Comparison of ENCODE assay signal across 11 mouse cellular contexts in genomic region chr10:122044926-122045325, GRCm38 (mm10). TPM values are rescaled to one million over a fixed set of nuclear protein-coding genes. Genes with fewer than 3 reads are reported as not detected.
DNase-seq lines count a peak whose midpoint lies in the region; ATAC-seq and TF ChIP-seq lines count a peak whose summit lies in the region.
"Had no signal": no experiment of that assay in that cellular context is flagged by ENCODE, and none has a peak within 500 bp of the region (broad histone marks: within the 10 kb centered on the region; RNA-seq: fewer than 3 reads in every experiment).

No protein-coding gene starts in this region.

- H3K36me3 ChIP-seq in heart, embryonic 13.5 days = no peaks in the 10 kb centered on the region; the same call in 1 of the 2 replicates
- no peaks in the 10 kb centered on the region for H3K36me3 ChIP-seq in heart, adult 2 months (ENCODE audit: control insufficient read depth, insufficient read depth, low read length)
- peaks cover 15% of the 10 kb centered on the region; the same call in 1 of the 2 replicates for H3K36me3 ChIP-seq in hindbrain, embryonic 10.5 days
- no peaks in the 10 kb centered on the region for H3K36me3 ChIP-seq in midbrain, embryonic 14.5 days (ENCODE audit: control insufficient read depth, insufficient read depth, low read length)

- peaks cover 12% of the 10 kb centered on the region for H3K4me1 ChIP-seq in heart, embryonic 13.5 days
- no peaks in the 10 kb centered on the region for H3K4me1 ChIP-seq in heart, adult 2 months (ENCODE audit: control insufficient read depth, insufficient read depth, low read length)
- peaks cover 36% of the 10 kb centered on the region for H3K4me1 ChIP-seq in hindbrain, embryonic 10.5 days (replicated peaks)
- H3K4me1 ChIP-seq in midbrain, embryonic 14.5 days (ENCODE audit: control insufficient read depth, insufficient read depth, low read length) = peaks cover 15% of the 10 kb centered on the region; the same call in 1 of the 2 replicates

- TF ChIP-seq EP300 in heart, adult 2 months (IDR thresholded peaks at IDR 0.05; ENCODE audit: insufficient read depth, low read depth, low read length) = no peak

- H3K79me2 ChIP-seq in heart, adult 2 months (replicated peaks; ENCODE audit: control insufficient read depth, insufficient read depth, low read length) = no peaks in the 10 kb centered on the region; the same call in 1 of the 2 replicates

- H3K9ac ChIP-seq in heart, embryonic 13.5 days = no peak overlapping the region
- no peak overlapping the region for H3K9ac ChIP-seq in heart, adult 2 months (ENCODE audit: low read depth, low read length)
- peak overlapping the region; percentile 98 for H3K9ac ChIP-seq in midbrain, embryonic 14.5 days (replicated peaks; ENCODE audit: low read length)
- H3K9ac ChIP-seq: liver, embryonic 14.5 days had no signal

- TF ChIP-seq CTCF in heart, adult 2 months (IDR thresholded peaks at IDR 0.05) = no peak

- intact Hi-C loops in heart, adult 2 months (cut with DNase I) = loop anchor here (5.0 kb wide), 2 partner anchors 73 to 138 kb away; no protein-coding TSS in a partner anchor

- WGBS in heart, embryonic 13.5 days = 76% methylated on average over 4 of the region's 4 CpGs
- WGBS in heart, adult 2 months = 90% methylated on average over 4 of the region's 4 CpGs
- 63% methylated on average over 4 of the region's 4 CpGs for WGBS in hindbrain, embryonic 10.5 days
- 44% methylated on average over 4 of the region's 4 CpGs for WGBS in midbrain, embryonic 14.5 days

- no peak for ATAC-seq in heart, embryonic 13.5 days (ENCODE audit: extremely low read depth, insufficient number of reproducible peaks, low FRiP score, low TSS enrichment)
- no peak for ATAC-seq in midbrain, embryonic 14.5 days (ENCODE audit: low FRiP score, low TSS enrichment)

- no peak for TF ChIP-seq POLR2A in heart, adult 2 months (IDR thresholded peaks at IDR 0.05; ENCODE audit: insufficient read depth, low read depth, low read length)

- peaks cover 6% of the 10 kb centered on the region for H3K9me3 ChIP-seq in heart, embryonic 13.5 days
- H3K9me3 ChIP-seq in hindbrain, embryonic 10.5 days = no peaks in the 10 kb centered on the region
- H3K9me3 ChIP-seq in midbrain, embryonic 14.5 days (ENCODE audit: control insufficient read depth, low read length) = no peaks in the 10 kb centered on the region

- H3K27ac ChIP-seq in heart, embryonic 13.5 days (replicated peaks) = no peak overlapping the region
- no peak overlapping the region for H3K27ac ChIP-seq in heart, adult 2 months
- 0 out of 2 replicates have a peak overlapping the region, but pooled peaks have one; percentile 45 for H3K27ac ChIP-seq in hindbrain, embryonic 10.5 days
- peak overlapping the region; percentile 94 for H3K27ac ChIP-seq in midbrain, embryonic 14.5 days (replicated peaks; ENCODE audit: low read depth, low read length)
- H3K27ac ChIP-seq: liver, embryonic 14.5 days had no signal

- H3K4me3 ChIP-seq in heart, embryonic 13.5 days = 0 out of 2 replicates have a peak overlapping the region, but pooled peaks have one; percentile 81
- no peak overlapping the region for H3K4me3 ChIP-seq in heart, adult 2 months
- H3K4me3 ChIP-seq in hindbrain, embryonic 10.5 days = peak overlapping the region; percentile 81; the same call in 1 of the 2 replicates
- peak overlapping the region; percentile 87 for H3K4me3 ChIP-seq in midbrain, embryonic 14.5 days (replicated peaks; ENCODE audit: low read depth, low read length)

- peaks cover 19% of the 10 kb centered on the region for H3K27me3 ChIP-seq in heart, embryonic 13.5 days (replicated peaks)
- H3K27me3 ChIP-seq in heart, adult 2 months (ENCODE audit: control insufficient read depth, insufficient read depth, low read length) = no peaks in the 10 kb centered on the region
- no peaks in the 10 kb centered on the region for H3K27me3 ChIP-seq in hindbrain, embryonic 10.5 days (ENCODE audit: insufficient read depth, poor library complexity, severe bottlenecking)
- H3K27me3 ChIP-seq in midbrain, embryonic 14.5 days (ENCODE audit: control insufficient read depth, insufficient read depth, low read length) = no peaks in the 10 kb centered on the region

- DNase-seq in heart, adult 2 months = no peak
- DNase-seq in ZHBTc4 (ENCODE audit: low read depth, low spot score) = peak; percentile 58
- no peak for DNase-seq in hindbrain, embryonic 10.5 days (ENCODE audit: low spot score)
- peak; percentile 15 for DNase-seq in midbrain, embryonic 14.5 days
- no peak for DNase-seq in gastrocnemius, adult 18-20 months (ENCODE audit: low spot score)
- DNase-seq in right cerebral cortex, postnatal 25 days = no peak
- no peak for DNase-seq in cerebellum, adult 11-12 months
- DNase-seq: adrenal gland, postnatal 10 days; kidney, adult 9 months had no signal

- H3K4me2 ChIP-seq in heart, embryonic 13.5 days = peak overlapping the region; percentile 81
- peak overlapping the region; percentile 65 for H3K4me2 ChIP-seq in midbrain, embryonic 14.5 days (ENCODE audit: low read length)

RNA-seq across cellular contexts. Expression of gene Srgap1, which starts 2.2 kb away (rescaled TPM):
- 8.0 and 8.9 TPM in 2 replicates for polyA plus RNA-seq in heart, embryonic 13.5 days (2015; fragmentation: Nextera tagmentation; extraction: Ambion mirVana)
- 1 to 10 TPM; 1.1 to 2.1 TPM for total RNA-seq in heart, adult 2 months (2021)
- 1.3 and 1.9 TPM in 2 replicates for polyA plus RNA-seq in heart, adult 2 months (2012; rRNA removed)
- polyA plus RNA-seq in hindbrain, embryonic 10.5 days (2016; fragmentation: Nextera tagmentation; extraction: Ambion mirVana) = 10.7 and 17.8 TPM in 2 replicates
- 40.8 and 46.9 TPM in 2 replicates for polyA plus RNA-seq in midbrain, embryonic 14.5 days (2014; fragmentation: Nextera tagmentation; extraction: Ambion mirVana)
- total RNA-seq in gastrocnemius, adult 18-20 months (2021) = under 1 TPM; 0.50 to 0.62 TPM

RNA-seq across cellular contexts. Expression of gene Rxylt1, which starts 52.2 kb away (rescaled TPM):
- polyA plus RNA-seq in heart, embryonic 13.5 days (2015; fragmentation: Nextera tagmentation; extraction: Ambion mirVana) = 36.2 and 41.6 TPM in 2 replicates
- total RNA-seq in heart, adult 2 months (2021) = 10 to 100 TPM; 36.4 to 38.8 TPM
- polyA plus RNA-seq in heart, adult 2 months (2012; rRNA removed) = 4.9 and 9.2 TPM in 2 replicates
- polyA plus RNA-seq in hindbrain, embryonic 10.5 days (2016; fragmentation: Nextera tagmentation; extraction: Ambion mirVana) = 31.8 and 37.9 TPM in 2 replicates
- polyA plus RNA-seq in midbrain, embryonic 14.5 days (2014; fragmentation: Nextera tagmentation; extraction: Ambion mirVana) = 36.1 and 40.2 TPM in 2 replicates
- total RNA-seq in gastrocnemius, adult 18-20 months (2021) = 10 to 100 TPM; 39.6 to 40.1 TPM

Comparison
In these comparisons a context has a peak if more than half of its experiments do, and no peak if none do; other contexts are left out.
1. H3K27ac ChIP-seq: peak in hindbrain, embryonic 10.5 days (single experiment) and midbrain, embryonic 14.5 days (single experiment); none in heart, embryonic 13.5 days (single experiment) and heart, adult 2 months (single experiment).
2. DNase-seq: peak in ZHBTc4 (single experiment) and midbrain, embryonic 14.5 days (single experiment); none in heart, adult 2 months (0 of 2), hindbrain, embryonic 10.5 days (single experiment), gastrocnemius, adult 18-20 months (single experiment), right cerebral cortex, postnatal 25 days (single experiment) and cerebellum, adult 11-12 months (single experiment).